Mouse (Mus musculus): ENCODE measurements around the gene St8sia1. TPM values are rescaled to one million over a fixed set of nuclear protein-coding genes. Genes with fewer than 3 reads are reported as not detected.

Gene St8sia1
- total and polyA plus RNA-seq, 3 experiments: 0.01 TPM; not detected in 2

DNA sequence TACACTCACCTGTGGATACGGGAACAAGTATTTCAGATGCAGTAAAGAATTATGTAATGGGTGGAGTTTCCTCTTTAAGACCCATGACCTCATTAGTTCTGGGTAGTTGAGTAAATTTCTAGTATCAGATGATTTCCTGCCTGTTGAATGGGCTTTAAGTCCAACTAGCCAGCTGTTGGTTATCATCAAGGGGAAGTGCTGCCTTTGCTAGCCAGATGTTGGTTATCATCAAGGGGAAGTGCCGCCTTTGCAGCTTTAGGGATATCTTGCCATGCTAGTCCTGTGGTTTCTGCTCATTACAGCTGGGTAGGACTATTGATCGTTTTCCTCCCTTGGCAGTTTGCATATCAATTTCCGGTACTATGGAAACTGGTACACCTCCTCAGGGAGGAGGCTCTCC lies 157.9 kb downstream of the St8sia1 start (continued):
- TF ChIP-seq TAL1 (IDR thresholded peaks at IDR 0.05; ENCODE audit: low read length): peak; percentile 85

DNA sequence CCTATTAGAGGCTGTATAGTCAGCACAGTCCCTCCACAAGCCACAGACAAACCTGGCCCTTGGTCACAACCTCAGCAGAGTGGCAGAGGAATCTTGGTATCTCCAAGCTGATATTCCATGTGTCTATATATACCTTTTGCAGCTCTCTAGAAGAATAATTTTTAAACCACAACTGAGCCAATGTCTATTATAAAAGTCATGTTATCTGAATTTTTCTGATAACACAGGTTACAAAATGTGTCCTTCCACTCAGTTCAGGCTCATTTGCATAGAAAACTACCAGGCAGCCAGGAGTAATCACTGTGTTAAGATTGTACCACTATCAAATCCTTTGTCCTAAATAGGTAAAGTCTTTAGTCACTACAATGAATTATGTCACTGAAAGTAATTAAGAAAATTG lies 159.8 kb downstream of the St8sia1 start, which contains the start of gene Sult6b2:
TSS of gene Sult6b2 (minus strand) at position 101 of the 400 bp plus-strand sequence.
- no peaks in the 10 kb centered on the region for H3K27me3 ChIP-seq (ENCODE audit: control insufficient read depth in 1 of 2, insufficient read depth in 2 of 2, low read length in 2 of 2)
- no peak for TF ChIP-seq USF1 (IDR thresholded peaks at IDR 0.05; ENCODE audit: low read depth, low read length)
- no peak for TF ChIP-seq POLR2AphosphoS2 (IDR thresholded peaks at IDR 0.05; ENCODE audit: low read length)
- no peak for TF ChIP-seq TCF12 (IDR thresholded peaks at IDR 0.05; ENCODE audit: low read depth, low read length)
- no peak for TF ChIP-seq RAD21 (IDR thresholded peaks at IDR 0.05; ENCODE audit: low read depth, low read length)
- TF ChIP-seq MAFK (IDR thresholded peaks at IDR 0.05; ENCODE audit: borderline replicate concordance, low read depth, low read length): no peak
- TF ChIP-seq CHD2 (IDR thresholded peaks at IDR 0.05; ENCODE audit: low read length): no peak
- no peak for TF ChIP-seq EP300 (IDR thresholded peaks at IDR 0.05; ENCODE audit: low read depth in 1 of 2, low read length in 2 of 2)
- no peak for TF ChIP-seq UBTF (IDR thresholded peaks at IDR 0.05; ENCODE audit: borderline replicate concordance, insufficient read depth, low read depth, low read length)
- TF ChIP-seq JUND (IDR thresholded peaks at IDR 0.05; ENCODE audit: low read depth, low read length): no peak
- no peaks in the 10 kb centered on the region for H3K79me2 ChIP-seq (ENCODE audit: control insufficient read depth, insufficient read depth, low read length, poor library complexity)
- no peak within 1 kb of the TSS for H3K9ac ChIP-seq (ENCODE audit: control insufficient read depth, low read depth, low read length, poor library complexity, severe bottlenecking)
- H3K9me3 ChIP-seq (replicated peaks; ENCODE audit: insufficient read depth, low read length): no peaks in the 10 kb centered on the region
- no peak for DNase-seq (ENCODE audit: low read depth, low spot score)
- no peak within 1 kb of the TSS for H3K27ac ChIP-seq (ENCODE audit: control insufficient read depth, low read depth, low read length)
- H3K4me1 ChIP-seq (ENCODE audit: control insufficient read depth in 1 of 2, insufficient read depth in 2 of 2, low read length in 2 of 2): peaks cover 8 to 36% of the 10 kb centered on the region in 2 experiments
- H3K36me3 ChIP-seq (ENCODE audit: control insufficient read depth in 1 of 2, insufficient read depth in 2 of 2, low read length in 2 of 2): peaks cover 0 to 23% of the 10 kb centered on the region in 2 experiments; a peak in 2 of 4 replicates
- no peak within 1 kb of the TSS for H3K4me3 ChIP-seq (ENCODE audit: control insufficient read depth in 1 of 2, insufficient read depth in 1 of 2, low read depth in 2 of 2, low read length in 2 of 2)

DNA sequence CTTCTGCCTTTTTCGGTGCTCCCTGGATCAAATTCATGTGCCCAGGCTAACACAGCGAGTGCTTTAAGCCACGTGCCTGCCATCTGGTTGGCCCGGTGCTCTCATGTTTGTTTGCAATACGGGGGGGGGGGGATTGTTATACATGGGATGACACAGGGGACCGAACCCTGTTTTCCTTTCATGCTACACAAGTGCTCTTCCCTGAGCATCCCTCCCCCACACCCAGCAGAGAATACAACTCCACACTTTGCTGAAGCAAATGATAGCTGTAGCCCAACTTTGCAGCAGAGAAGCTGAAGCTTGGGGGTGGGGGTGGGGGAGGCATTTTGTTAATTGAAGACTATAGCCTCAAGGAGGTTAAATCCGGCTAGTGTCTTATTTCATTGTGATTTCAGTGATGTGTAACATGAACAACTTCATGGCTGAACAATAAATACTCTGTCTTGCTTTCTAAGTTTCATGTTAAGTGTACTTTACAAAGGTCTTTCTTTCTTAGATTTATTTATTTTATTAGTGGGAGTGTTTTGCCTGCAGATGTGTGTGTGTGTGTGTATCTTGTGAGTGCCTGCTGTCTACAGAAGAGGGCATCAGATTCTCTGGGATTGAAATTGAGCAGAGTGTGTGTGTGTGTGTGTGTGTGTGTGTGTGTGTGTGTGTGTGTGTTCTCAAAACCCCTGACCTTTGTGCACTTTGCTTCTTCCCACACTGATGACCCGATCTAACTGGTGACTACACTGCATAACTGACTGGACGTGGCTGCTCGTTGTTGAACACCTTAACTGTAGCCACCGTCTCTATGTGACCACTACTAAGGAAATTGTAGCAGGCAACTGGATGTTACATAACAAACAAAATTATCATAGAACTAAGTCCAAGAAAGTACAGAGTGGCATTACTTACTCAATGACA lies 161.4 kb downstream of the St8sia1 start:
- H3K9me3 ChIP-seq (replicated peaks; ENCODE audit: insufficient read depth, low read length): no peaks in the 10 kb centered on the region
- TF ChIP-seq JUND (IDR thresholded peaks at IDR 0.05; ENCODE audit: low read depth, low read length) (no peak), MYB (IDR thresholded peaks at IDR 0.05; ENCODE audit: low read depth, low read length) (no peak), UBTF (IDR thresholded peaks at IDR 0.05; ENCODE audit: borderline replicate concordance, insufficient read depth, low read depth, low read length) (no peak), ELF1 (IDR thresholded peaks at IDR 0.05; ENCODE audit: low read depth, low read length) (no peak), USF2 (IDR thresholded peaks at IDR 0.05; ENCODE audit: borderline replicate concordance in 1 of 2, insufficient read depth in 1 of 2, low read depth in 1 of 2, low read length in 2 of 2) (no peak), MXI1 (IDR thresholded peaks at IDR 0.05; ENCODE audit: low read depth, low read length) (no peak), BHLHE40 (IDR thresholded peaks at IDR 0.05; ENCODE audit: borderline replicate concordance, low read depth, low read length) (no peak), ETS1 (IDR thresholded peaks at IDR 0.05; ENCODE audit: low read depth, low read length) (no peak), SIN3A (IDR thresholded peaks at IDR 0.05; ENCODE audit: low read length) (no peak), MEF2A (IDR thresholded peaks at IDR 0.05; ENCODE audit: extremely low read depth, insufficient replicate concordance, low read depth, low read length, poor library complexity, severe bottlenecking) (no peak), TAL1 (IDR thresholded peaks at IDR 0.05; ENCODE audit: low read length) (no peak)
- H3K27me3 ChIP-seq (ENCODE audit: control insufficient read depth in 1 of 2, insufficient read depth in 2 of 2, low read length in 2 of 2): no peaks in the 10 kb centered on the region
- H3K27ac ChIP-seq (ENCODE audit: control insufficient read depth, low read depth, low read length): no peak overlapping the region
- peaks cover 8 to 26% of the 10 kb centered on the region in 2 experiments for H3K4me1 ChIP-seq (ENCODE audit: control insufficient read depth in 1 of 2, insufficient read depth in 2 of 2, low read length in 2 of 2)
- no peaks in the 10 kb centered on the region for H3K79me2 ChIP-seq (ENCODE audit: control insufficient read depth, insufficient read depth, low read length, poor library complexity)
- H3K36me3 ChIP-seq (ENCODE audit: control insufficient read depth in 1 of 2, insufficient read depth in 2 of 2, low read length in 2 of 2): peaks cover 0 to 15% of the 10 kb centered on the region in 2 experiments; a peak in 2 of 4 replicates
- H3K4me3 ChIP-seq (ENCODE audit: control insufficient read depth in 1 of 2, insufficient read depth in 1 of 2, low read depth in 2 of 2, low read length in 2 of 2): no peak overlapping the region
- DNase-seq (ENCODE audit: low read depth, low spot score): no peak
- no peak overlapping the region for H3K9ac ChIP-seq (ENCODE audit: control insufficient read depth, low read depth, low read length, poor library complexity, severe bottlenecking)
